Mouse (Mus musculus) stomach, embryonic 16.5 days (tissue): ENCODE results near the gene 1700021F05Rik. TPM values are rescaled to one million over a fixed set of nuclear protein-coding genes. Genes with fewer than 3 reads are reported as not detected.

ENCODE experiments used
- ATAC-seq: fragments of 200-750 bp; cut with Nextera tagmentation; 2 replicates; pipeline ENCODE4 v1.8.0; 2017; ENCODE audit warnings: moderate number of reproducible peaks, moderate TSS enrichment; ENCODE audit not compliant: insufficient read depth, low FRiP score
- H3K27ac ChIP-seq: fragments of 300-500 bp; sonication (generic); 2 replicates; pipeline ENCODE4 v1.5.1; 2014; ENCODE audit warnings: low read length
- H3K27me3 ChIP-seq: fragments of 300-500 bp; sonication (generic); 2 replicates; pipeline ENCODE4 v1.6.1; 2014; ENCODE audit warnings: low read length, control low read depth, mixed read lengths; ENCODE audit not compliant: control insufficient read depth, insufficient read depth
- H3K36me3 ChIP-seq: fragments of 300-500 bp; sonication (generic); 2 replicates; pipeline ENCODE4 v1.6.1; 2014; ENCODE audit warnings: low read length; ENCODE audit not compliant: control insufficient read depth, insufficient read depth
- H3K4me1 ChIP-seq: fragments of 300-500 bp; sonication (generic); 2 replicates; pipeline ENCODE4 v1.6.1; 2014; ENCODE audit warnings: low read length, control low read depth, mixed read lengths; ENCODE audit not compliant: control insufficient read depth, insufficient read depth
- H3K4me2 ChIP-seq: fragments of 300-500 bp; sonication (generic); 2 replicates; pipeline ENCODE4 v1.6.1; 2014; ENCODE audit warnings: low read depth, low read length, mixed read lengths
- H3K4me3 ChIP-seq: fragments of 300-500 bp; sonication (generic); replicated peaks from 2 replicates; pipeline ENCODE4 v1.5.1; 2014; ENCODE audit warnings: mild to moderate bottlenecking, low read length
- H3K9ac ChIP-seq: fragments of 300-500 bp; sonication (generic); 2 replicates; pipeline ENCODE4 v1.6.1; 2014; ENCODE audit warnings: low read length
- H3K9me3 ChIP-seq: fragments of 300-500 bp; sonication (generic); replicated peaks from 2 replicates; pipeline ENCODE4 v1.6.1; 2016; ENCODE audit warnings: low read length, control low read depth; ENCODE audit not compliant: control insufficient read depth
- WGBS: fragments of 180-500 bp; shearing (Covaris S2); extraction: QIAGEN DNeasy Blood & Tissue Kit; methylation state at CpG from one replicate; pipeline ENCODE4 v1.1.7; 2014; 5-methylcytosine and 5-hydroxymethylcytosine counted together
- polyA plus RNA-seq: library from polyadenylated mRNA; unstranded; fragments of >200 nt; fragmentation: Nextera tagmentation; extraction: Ambion mirVana; gene quantifications from 2 replicates; pipeline ENCODE4 v1.2.1, GENCODE M21; 2015

1700021F05Rik gene
- polyA plus RNA-seq, 1 experiment from 2014 or later, result 60.6 TPM

DNA sequence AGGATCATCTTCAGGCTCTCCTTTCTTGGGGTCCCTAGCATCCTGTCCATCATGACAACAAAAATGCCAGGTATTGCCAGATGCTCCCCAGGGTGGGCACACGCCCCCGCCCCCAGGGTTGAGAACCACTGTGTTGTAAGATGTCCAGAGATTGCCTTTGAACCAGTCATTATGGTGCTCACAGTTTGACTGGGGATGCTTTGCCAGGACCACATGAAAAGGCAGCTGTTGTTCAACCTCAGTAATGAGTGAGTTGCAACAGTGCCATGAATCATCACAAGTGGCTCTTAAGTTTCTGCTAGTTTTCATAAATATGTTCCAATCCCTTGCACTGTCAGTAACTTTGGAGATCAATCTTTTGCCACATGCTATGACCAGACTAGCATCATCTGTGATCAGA is 20.8 kb downstream of the 1700021F05Rik start:
- no peak overlapping the region for H3K9ac ChIP-seq
- no peak for ATAC-seq
- H3K27me3 ChIP-seq, result no peaks in the 10 kb centered on the region

DNA sequence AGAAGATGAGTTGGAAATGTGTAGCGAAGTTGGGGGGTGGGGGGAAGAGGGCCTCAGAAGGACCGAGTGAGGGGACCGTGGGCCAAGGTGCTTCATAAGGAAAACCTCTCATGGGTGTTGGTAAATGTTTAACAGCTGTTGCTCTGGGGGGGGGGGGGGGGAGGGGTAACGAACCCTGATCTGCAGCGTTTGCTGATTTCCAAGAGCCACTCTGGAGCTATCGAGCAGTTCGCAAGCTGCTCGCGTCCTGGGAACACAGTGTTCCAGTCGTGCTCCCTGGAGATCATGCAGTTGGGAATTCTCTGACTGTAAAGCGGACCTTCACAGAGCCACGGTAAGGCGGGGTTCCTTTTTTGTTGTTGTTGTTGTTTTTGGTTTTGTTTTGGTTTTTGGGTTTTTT is 22.4 kb downstream of the 1700021F05Rik start:
- no peak overlapping the region for H3K4me2 ChIP-seq
- H3K4me1 ChIP-seq, result peaks cover 10% of the 10 kb centered on the region
- H3K4me3 ChIP-seq, result no peak overlapping the region
- no peaks in the 10 kb centered on the region for H3K9me3 ChIP-seq
- H3K27me3 ChIP-seq, result no peaks in the 10 kb centered on the region
- H3K9ac ChIP-seq, result no peak overlapping the region
- whole genome bisulfite sequencing, result 57% methylated on average over 12 of the region's 13 CpGs
- ATAC-seq, result peak; percentile 38; the same call in 1 of the 2 replicates
- no peaks in the 10 kb centered on the region for H3K36me3 ChIP-seq
- peak overlapping the region; percentile 4; the same call in 1 of the 2 replicates for H3K27ac ChIP-seq

More for the DNA sequence above, 20.8 kb downstream of the 1700021F05Rik start:
- H3K36me3 ChIP-seq, result no peaks in the 10 kb centered on the region
- H3K4me2 ChIP-seq, result no peak overlapping the region
- peaks cover 10% of the 10 kb centered on the region for H3K4me1 ChIP-seq
- no peak overlapping the region for H3K27ac ChIP-seq
- 93% methylated on average over 2 of the region's 2 CpGs for whole genome bisulfite sequencing
- no peak overlapping the region for H3K4me3 ChIP-seq
- H3K9me3 ChIP-seq, result no peaks in the 10 kb centered on the region

DNA sequence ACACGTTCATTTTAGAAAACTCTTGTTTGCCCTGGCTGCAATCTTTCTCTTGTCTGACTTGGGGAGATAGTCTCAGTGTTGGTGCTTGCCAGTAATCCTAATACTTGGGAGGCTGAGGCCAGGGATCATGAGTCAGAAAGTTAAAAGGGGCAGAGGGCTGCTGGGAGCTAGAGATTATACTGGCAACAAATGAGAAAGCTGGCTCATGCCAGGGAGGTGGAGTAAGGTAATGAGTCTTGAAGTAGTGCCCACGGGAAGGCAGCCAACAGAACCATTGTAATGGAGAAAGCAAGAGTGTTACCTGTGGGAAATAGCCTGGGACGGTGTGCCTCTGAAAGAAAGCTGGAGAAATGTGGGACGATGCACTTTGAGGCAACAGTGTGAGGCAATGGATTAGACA is 23.0 kb downstream of the 1700021F05Rik start:
- Histone ChIP-seq H3K4me2 (no peak overlapping the region), H3K4me3 (no peak overlapping the region), H3K36me3 (no peaks in the 10 kb centered on the region), H3K4me1 (peaks cover 10% of the 10 kb centered on the region), H3K9ac (no peak overlapping the region; the same call in 1 of the 2 replicates), H3K27ac (peak overlapping the region; percentile 4), H3K9me3 (no peaks in the 10 kb centered on the region), H3K27me3 (no peaks in the 10 kb centered on the region)
- ATAC-seq, result no peak; the same call in 1 of the 2 replicates
- WGBS, result 59% methylated on average over 4 of the region's 4 CpGs

DNA sequence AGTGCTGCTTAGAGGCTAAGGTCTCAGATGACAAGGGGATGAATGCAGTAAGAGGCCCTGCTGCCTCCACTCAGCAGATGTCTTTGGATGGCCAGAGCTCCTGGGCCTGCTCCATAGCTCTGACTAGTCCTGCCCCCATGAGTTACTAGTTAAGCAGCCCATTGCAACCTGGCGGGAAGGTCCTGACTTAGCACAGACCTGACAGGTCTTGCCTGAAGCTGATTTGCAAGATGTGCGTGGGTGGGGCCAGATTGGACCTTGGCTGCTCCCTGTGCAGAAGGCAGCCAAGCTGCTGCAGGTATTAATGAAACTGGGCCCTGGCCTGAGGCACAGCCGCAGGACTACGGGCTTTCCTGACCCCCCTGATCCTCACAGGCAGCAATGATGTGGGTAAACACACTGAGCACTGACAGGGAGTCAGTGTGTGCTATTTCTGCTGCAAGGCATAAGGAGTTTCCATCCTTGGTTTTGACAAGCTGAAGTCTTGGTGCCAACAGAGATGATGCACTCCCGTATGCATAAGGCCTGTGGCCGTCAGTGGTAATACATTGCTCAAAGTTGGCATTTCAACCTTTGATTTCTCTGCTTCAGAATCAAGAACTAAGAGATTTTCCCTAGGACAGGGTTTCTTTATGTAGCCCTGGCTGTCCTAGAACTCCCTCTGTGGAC is 23.7 kb downstream of the 1700021F05Rik start:
- no peak overlapping the region for H3K4me2 ChIP-seq
- ATAC-seq, result no peak

DNA sequence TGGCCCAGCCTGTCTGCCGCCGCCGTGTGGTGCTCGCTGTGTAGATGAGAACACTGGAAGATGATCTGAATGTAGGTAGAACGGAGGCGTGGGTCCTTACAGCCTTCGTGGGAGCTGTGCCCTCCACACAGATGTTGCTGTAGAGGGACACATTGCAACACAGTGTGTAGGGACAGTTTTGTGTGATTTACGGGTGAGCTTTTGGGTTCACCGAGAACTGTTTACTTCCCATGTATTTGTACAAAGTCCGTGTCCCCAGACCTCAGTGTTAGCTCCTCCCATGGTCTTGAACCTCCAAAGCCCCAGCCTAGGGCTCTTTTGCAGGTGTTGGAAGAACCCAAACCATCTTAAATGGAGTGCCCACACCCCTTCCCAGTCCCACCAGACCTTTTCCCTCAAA is 27.8 kb downstream of the 1700021F05Rik start:
- H3K4me1 ChIP-seq, result peaks cover 9% of the 10 kb centered on the region
- no peak overlapping the region for H3K9ac ChIP-seq
- no peak for ATAC-seq
- H3K4me2 ChIP-seq, result no peak overlapping the region
- no peak overlapping the region for H3K4me3 ChIP-seq
- 90% methylated on average over 10 of the region's 10 CpGs for WGBS
- H3K27me3 ChIP-seq, result no peaks in the 10 kb centered on the region
- no peaks in the 10 kb centered on the region for H3K9me3 ChIP-seq
- H3K27ac ChIP-seq, result no peak overlapping the region
- peaks cover 11% of the 10 kb centered on the region for H3K36me3 ChIP-seq

More for the DNA sequence above, 23.7 kb downstream of the 1700021F05Rik start:
- Histone ChIP-seq H3K27ac (peak overlapping the region; percentile 4; the same call in 1 of the 2 replicates), H3K4me1 (peaks cover 10% of the 10 kb centered on the region), H3K27me3 (no peaks in the 10 kb centered on the region), H3K9me3 (no peaks in the 10 kb centered on the region), H3K36me3 (no peaks in the 10 kb centered on the region), H3K4me3 (no peak overlapping the region), H3K9ac (no peak overlapping the region; the same call in 1 of the 2 replicates)
- 56% methylated on average over 6 of the region's 6 CpGs for WGBS

DNA sequence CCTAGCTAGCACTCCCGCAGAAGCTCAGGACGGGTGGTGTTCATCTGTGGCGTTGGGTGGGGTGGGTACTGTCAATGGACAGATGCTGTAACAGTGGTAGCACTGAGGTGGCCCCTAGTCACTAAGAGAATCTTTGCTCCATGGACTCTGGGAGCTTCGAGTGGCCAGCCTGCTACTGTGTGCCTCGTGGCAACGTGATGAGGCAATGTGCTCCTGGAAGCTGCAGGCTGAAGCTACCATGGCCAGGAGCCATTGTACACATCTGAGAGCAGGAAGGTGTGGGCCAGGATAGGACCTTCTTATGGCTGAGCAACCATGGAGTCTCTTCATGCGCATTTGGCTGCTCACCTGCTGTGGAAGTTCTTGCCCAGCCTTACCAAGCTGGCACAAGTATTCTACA is 31.6 kb downstream of the 1700021F05Rik start:
- Histone ChIP-seq H3K9me3 (no peaks in the 10 kb centered on the region), H3K4me1 (no peaks in the 10 kb centered on the region), H3K4me3 (no peak overlapping the region), H3K27me3 (no peaks in the 10 kb centered on the region), H3K27ac (no peak overlapping the region), H3K9ac (no peak overlapping the region), H3K36me3 (peaks cover 11% of the 10 kb centered on the region), H3K4me2 (no peak overlapping the region)
- no peak for ATAC-seq
- 90% methylated on average over 7 of the region's 7 CpGs for WGBS

DNA sequence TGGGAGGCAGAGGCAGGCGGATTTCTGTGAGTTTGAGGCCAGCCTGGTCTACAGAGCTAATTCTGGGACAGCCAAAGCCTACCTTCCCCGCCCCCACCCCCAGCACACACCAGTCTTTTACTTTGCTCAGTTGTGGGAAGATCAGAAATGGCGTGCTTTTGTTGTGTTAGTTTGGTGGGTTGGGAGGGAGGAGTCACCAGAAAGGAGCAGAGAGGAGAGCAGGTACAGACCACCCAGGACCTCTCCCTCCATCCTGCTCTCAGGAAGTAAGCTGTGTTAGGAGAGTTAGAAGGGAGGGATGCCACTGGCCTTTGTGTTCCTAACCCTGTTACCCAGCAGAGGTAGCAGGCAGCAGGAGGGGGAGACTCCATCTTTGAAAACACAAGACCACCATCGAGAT is 33.7 kb downstream of the 1700021F05Rik start:
- ATAC-seq, result no peak

DNA sequence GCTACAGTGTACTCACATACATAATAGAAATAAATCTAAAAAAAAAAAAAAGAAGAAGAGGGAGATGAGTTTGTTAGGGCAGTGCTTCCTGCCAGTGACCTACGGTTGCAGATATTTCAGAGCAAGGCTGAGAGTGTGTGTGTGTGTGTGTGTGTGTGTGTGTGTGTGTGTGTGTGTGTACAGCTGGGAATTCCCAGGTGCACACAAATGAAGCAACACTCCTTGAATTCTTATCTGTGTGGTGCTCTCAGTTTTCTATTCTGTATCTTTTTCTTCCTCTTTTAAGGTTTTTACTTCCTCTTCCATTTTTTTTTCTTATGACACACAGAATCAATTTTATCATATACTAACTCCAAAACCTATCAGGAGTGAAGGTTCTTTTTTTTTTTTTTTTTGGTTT is 36.5 kb downstream of the 1700021F05Rik start:
- no peak overlapping the region for H3K4me2 ChIP-seq
- peaks cover 3% of the 10 kb centered on the region; the same call in 1 of the 2 replicates for H3K36me3 ChIP-seq
- no peak for ATAC-seq
- H3K9ac ChIP-seq, result no peak overlapping the region
- no peaks in the 10 kb centered on the region for H3K9me3 ChIP-seq
- WGBS, result 83% methylated on average over 1 of the region's 1 CpGs
- H3K4me1 ChIP-seq, result no peaks in the 10 kb centered on the region
- no peak overlapping the region for H3K4me3 ChIP-seq
- H3K27ac ChIP-seq, result no peak overlapping the region
- no peaks in the 10 kb centered on the region for H3K27me3 ChIP-seq

More for the DNA sequence above, 33.7 kb downstream of the 1700021F05Rik start:
- Histone ChIP-seq H3K27ac (no peak overlapping the region), H3K4me2 (no peak overlapping the region), H3K4me3 (no peak overlapping the region), H3K36me3 (peaks cover 11% of the 10 kb centered on the region), H3K9ac (no peak overlapping the region), H3K4me1 (no peaks in the 10 kb centered on the region), H3K27me3 (no peaks in the 10 kb centered on the region), H3K9me3 (no peaks in the 10 kb centered on the region)
- 74% methylated on average over 4 of the region's 4 CpGs for WGBS

DNA sequence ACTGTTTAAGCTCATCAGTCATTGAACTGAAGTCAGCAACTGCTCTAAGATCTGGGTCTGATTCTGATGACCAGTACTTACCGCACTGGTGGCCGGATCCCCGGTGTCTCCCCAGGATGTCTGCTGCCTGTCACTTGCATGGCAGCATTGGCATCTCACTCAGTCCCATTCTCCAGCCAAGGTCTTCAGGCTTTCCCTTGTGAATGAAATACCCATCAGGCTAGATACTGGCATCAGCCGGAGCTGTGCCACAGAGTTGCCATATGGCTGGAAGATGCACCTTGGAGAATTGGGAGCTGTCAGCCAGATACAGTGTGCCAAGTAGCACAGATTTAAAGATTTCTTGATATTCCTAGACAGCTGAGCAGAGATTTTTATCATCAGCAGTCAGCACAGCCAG is 38.2 kb downstream of the 1700021F05Rik start:
- H3K9ac ChIP-seq, result no peak overlapping the region
- no peak overlapping the region for H3K27ac ChIP-seq
- no peaks in the 10 kb centered on the region for H3K9me3 ChIP-seq
- no peak overlapping the region for H3K4me3 ChIP-seq
- peaks cover 12% of the 10 kb centered on the region; the same call in 1 of the 2 replicates for H3K36me3 ChIP-seq
- ATAC-seq, result no peak
- 92% methylated on average over 4 of the region's 4 CpGs for WGBS
- no peak overlapping the region for H3K4me2 ChIP-seq
- no peaks in the 10 kb centered on the region for H3K4me1 ChIP-seq
- no peaks in the 10 kb centered on the region for H3K27me3 ChIP-seq
